Mouse (Mus musculus) spleen, postnatal 14 days (tissue): ENCODE measurements around the gene Olfr315.
"Not testable (repeated sequence)": the region's sequence is repeated elsewhere in the genome, so short reads cannot be mapped to it uniquely, and the experiment has no call there.

Source experiments
- DNase-seq, 2 experiments: peaks; one replicate each; pipeline ENCODE4 v3.0.0; 2021 to 2022; ENCODE audit warnings: low spot score in 2 of 2

Olfr315 gene

GRCm38 (mm10) chr11:58815676-58816075, 42.7 kb downstream of the Olfr315 start:
- DNase-seq = no peak

DNA sequence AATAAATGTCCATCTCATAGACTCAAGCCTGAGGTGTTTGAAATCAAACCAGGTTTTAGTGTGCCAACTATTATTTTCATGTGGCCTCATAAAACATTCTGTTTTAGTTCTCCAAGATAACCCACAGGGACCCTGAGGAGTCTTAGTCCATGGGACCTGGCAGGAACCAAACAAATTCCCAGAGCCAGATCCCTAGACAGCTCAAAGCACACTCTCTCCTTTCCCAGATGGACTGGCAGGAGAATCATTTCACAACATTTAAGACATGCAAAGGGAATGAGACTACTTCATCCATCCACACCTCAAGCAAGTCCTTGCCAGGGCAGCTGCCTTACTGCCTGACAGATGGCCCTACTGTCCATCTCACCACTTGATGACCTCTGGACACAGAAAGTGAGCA, 55.9 kb downstream of the Olfr315 start, which contains the start of gene Olfr312:
Olfr312 (plus strand) TSS at position 301 of the 400 bp plus-strand sequence.
- DNase-seq = not testable (repeated sequence)

DNA sequence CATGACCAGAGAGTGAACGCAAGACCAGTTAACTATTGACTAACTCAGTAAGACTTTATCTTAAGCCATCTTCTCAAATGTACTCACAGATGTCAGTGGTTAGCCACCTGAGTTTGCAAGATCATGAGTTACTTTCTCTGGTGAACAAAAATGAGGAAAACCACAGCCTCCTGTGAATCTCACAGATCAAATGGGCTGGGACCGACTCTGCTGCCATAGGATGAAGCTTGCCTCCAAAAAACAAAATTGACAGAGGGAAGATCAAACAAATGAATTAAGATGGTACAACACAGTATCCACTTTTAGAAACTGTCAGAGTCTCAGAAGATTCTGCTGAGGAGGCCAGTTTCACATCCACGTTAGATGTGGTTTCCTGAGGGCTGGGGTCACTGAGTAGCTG, 56.8 kb downstream of the Olfr315 start:
- no peak for DNase-seq
